Comparison of ENCODE assay signal across 5 mouse cellular contexts in genomic region chr3:92211133-92211925, GRCm38 (mm10). TPM values are rescaled to one million over a fixed set of nuclear protein-coding genes. Genes with fewer than 3 reads are reported as not detected.
"Had no signal": no experiment of that assay in that cellular context is flagged by ENCODE, and none has a peak within 500 bp of the region (broad histone marks: within the 10 kb centered on the region; RNA-seq: fewer than 3 reads in every experiment).

No protein-coding gene starts in this region.

RNA-seq across cellular contexts. Expression of gene Sprr2a1, which starts 4.3 kb away (rescaled TPM):
- polyA plus RNA-seq: liver, embryonic 14.5 days; macrophage; midbrain, embryonic 11.5 days; midbrain, embryonic 15.5 days; neural tube, embryonic 12.5 days had no signal

RNA-seq across cellular contexts. Expression of gene Sprr2a2, which starts 4.4 kb away (rescaled TPM):
- polyA plus RNA-seq: macrophage; midbrain, embryonic 11.5 days; midbrain, embryonic 15.5 days; neural tube, embryonic 12.5 days had no signal
